Mouse (Mus musculus) left cerebral cortex, postnatal 10 days (tissue): ENCODE data around the gene Lhfp. TPM values are rescaled to one million over a fixed set of nuclear protein-coding genes. Genes with fewer than 3 reads are reported as not detected.

Experiments used
- DNase-seq, 2 experiments: peaks; one replicate each; pipeline ENCODE4 v3.0.0; 2021 to 2022; ENCODE audit warnings: low spot score in 2 of 2, mixed read lengths in 1 of 2; ENCODE audit errors: extremely low spot score in 1 of 2
- intact Hi-C: fragments of 180-260 bp; cut with DNase I; formaldehyde crosslinking; loops from one replicate; pipeline ENCODE4 v1.15.1; 2025
- total RNA-seq, 2 experiments: library from RNA; stranded (reverse); gene quantifications; 2 replicates each; pipeline ENCODE4 v1.2.3; 2021

The Lhfp gene
- 10 to 100 TPM; 39.1 to 43.8 TPM for total RNA-seq

DNA sequence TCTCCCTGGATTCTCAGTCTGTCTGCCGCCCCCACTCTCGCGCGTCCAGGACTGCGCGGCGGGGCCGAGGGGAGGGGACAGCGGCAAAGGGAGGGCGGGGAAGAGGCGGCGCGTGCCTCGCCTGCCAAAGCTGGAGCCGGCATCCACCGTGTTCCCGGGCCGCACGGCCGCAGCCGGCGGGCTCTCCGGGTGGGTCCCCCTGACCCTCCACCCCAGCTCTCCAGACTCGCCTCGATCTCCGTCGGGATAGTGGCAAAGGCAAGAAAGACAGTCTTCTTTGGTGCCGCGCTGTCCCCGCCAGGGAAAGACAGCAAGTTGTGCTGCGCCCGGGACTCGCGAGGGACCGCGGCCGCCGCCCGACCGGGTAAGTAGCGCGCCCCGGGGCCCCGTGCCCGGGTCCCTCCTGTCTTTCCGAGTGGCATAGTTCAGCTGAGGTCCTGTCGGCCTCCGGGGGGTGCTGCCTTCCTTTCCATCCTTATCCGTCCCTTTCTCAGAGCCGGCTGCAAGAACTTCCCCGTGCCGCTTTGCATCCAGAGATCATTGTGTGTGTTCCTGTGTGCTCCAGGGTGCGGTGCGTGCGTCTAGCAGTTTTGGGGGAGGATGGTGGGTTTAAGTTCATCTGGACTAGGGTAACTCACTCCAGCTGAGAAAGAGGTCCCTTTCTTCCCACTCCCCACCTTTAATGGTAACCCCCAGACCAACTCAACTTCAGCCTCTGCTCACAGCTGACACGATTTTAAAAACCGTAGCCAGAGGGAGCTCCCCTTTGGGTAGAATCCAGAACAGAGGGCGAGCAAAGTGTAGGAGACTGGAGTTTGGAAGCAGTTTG lies at the start of gene Lhfp:
Lhfp (plus strand) TSS at position 118 of the 829 bp plus-strand sequence.
- intact Hi-C loops: loop anchor here (5.0 to 10.0 kb wide), 2 partner anchors 203 to 286 kb away; no protein-coding TSS in a partner anchor

DNA sequence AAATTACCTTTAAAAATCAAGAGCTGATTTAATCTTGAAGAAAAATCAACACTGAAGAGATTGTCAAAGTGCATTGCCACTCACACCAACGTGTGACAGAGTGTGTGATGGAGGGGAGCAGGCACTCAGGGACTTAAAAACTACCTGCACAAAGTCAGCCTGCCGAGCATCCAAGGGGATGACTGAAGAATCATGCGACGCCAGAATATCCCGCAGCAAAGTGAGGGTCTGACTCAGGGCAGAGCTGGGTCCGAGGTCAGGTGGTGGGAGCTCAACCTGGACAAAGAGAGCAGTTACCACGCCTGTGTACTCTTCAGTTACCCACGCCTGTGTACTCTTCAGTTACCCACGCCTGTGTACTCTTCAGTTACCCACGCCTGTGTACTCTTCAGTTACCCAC lies 48.0 kb upstream of the Lhfp start:
- intact Hi-C loops: no loop called here
- DNase-seq: no peak

More for the DNA sequence above, at the start of gene Lhfp:
- DNase-seq: peak; percentile 34 to 85

DNA sequence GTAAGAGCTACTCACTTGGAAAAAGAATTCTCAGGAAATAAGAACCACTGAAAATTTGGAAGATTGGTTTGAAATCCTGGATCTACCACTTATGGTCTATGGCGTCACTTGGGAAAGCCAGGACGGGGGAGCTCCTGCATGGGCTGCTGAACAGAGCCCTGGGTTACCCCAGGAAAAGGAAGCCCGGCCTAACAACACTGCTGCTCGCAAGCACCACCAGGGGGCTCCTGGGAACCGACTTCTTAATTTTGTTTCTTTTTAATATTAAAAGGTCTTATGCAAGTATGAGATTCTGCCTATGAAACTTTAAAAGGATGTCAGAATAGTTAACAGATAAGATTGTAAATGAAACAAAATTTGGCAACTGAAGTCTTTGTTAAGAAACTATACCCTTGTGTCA lies 46.7 kb upstream of the Lhfp start:
- intact Hi-C loops: no loop called here
- DNase-seq: no peak

- intact Hi-C loops: no loop called here
- no peak for DNase-seq
Measured at GRCm38 (mm10) chr3:52996635-52997034, 44.7 kb upstream of the Lhfp start.

DNA sequence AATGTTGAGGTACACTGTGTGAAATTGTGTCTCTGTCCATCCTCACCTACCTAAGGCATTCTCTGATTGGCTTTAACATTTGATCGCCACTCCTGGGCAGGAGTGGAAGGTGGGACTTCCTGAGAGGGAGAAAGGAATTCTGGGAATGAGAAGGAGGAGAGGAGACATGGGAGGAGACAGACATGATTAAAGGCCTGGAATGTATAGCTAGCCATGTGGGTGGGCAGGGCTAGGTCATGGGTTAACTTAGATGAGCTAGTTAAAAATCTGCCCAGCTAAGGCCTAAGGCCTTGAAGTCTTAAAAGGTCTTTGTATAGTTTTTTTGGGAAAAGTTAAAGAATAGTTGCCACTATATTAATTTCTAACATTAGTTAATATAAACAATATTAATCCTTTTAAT lies 43.9 kb upstream of the Lhfp start:
- intact Hi-C loops: no loop called here
- no peak for DNase-seq

DNA sequence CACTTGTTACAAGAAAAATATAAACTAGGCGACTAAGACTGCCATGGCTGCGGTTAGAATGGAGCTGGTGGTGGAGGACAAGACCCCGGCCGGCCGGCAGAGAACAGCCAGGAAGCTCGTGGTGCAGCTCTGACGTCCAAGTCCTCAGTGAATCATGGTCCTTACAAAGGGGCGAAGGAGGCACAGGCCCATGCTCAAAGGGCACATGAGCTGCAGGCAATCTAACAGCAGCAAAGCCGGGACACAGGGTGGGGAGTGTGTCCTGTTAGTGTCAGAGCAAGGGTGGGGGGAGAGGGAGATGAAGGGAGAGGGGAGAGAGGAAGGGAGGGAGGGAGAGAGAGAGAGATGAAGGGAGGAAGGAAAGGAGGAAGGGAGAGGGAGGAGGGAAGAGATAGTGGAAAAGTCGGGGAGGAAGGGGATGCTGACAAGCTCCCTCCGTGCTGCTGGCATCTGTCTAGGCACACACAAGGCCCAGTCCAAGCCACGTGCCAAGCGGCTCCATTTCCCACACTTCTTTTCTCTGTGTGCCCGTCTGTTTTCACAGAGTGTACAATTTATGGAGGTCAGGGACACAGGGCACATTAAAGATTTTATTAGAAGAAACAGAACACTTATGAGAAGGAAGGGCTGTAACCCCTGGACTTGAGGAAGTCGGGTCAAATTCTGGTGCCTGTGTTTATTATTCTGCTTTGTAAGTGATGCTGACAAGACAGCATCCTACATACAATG lies 42.1 kb upstream of the Lhfp start:
- intact Hi-C loops: no loop called here

GRCm38 (mm10) chr3:52999996-53000395 lies 41.3 kb upstream of the Lhfp start:
- intact Hi-C loops: loop anchor here (5.0 kb wide), 1 partner anchor 743 kb away; no protein-coding TSS in a partner anchor
- DNase-seq: no peak

More for the DNA sequence above, 42.1 kb upstream of the Lhfp start:
- DNase-seq: no peak

DNA sequence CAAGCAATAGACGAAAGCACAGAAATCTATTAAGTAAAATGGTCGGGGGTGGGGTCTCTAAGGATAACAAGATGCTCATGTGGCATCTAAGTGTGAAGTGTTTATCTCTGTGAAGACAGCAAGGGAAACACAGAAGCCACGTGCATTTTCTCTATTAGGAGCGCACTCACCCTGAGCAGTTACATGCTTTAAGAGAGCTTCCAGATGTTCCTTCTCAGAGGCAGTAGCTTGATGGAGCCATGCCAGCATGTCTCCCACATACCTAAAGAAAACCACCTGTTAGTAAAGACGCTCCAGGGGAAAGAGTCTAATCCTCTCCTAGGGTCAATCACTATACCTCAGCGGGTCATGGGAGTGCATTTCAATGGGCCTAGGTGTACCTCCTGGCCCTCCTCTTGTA lies 39.3 kb upstream of the Lhfp start:
- intact Hi-C loops: loop anchor here (5.0 kb wide), 1 partner anchor 745 kb away; no protein-coding TSS in a partner anchor
- DNase-seq: no peak

DNA sequence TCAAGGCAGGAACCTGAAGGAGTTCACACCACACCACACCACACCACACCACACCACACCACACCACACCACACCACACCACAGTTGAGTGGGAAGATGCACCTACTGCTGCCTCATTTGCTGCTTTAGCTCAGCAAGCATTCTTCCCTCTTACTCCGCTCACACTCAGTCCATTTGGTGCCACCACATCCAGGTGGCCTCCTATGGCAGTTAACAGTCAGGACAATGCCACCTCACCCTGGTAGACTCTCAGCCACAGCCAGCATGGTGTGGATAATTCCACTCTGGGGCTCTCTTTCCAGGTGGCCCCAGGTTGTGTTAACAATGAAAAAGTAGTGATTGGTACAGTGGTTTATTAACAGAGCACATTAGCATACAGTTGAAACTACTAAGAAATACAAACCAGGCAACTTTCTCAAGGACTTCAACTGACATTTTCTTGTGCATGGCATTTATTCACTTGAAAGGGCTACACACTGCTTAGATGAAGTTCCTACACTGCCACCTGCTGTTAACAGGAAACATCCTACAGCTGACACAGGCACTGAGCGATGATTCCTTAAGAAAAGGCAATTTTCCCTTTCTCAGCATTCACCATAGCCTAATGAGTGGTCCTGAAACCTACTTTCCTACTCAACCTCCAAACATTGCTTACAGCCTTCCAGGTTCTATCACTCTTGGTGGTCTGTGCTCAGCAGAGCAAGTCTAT lies 36.8 kb upstream of the Lhfp start:
- DNase-seq: peak in 1 of 2 experiments; percentile 38
- intact Hi-C loops: loop anchor here (5.0 kb wide), 1 partner anchor 747 kb away; no protein-coding TSS in a partner anchor

DNA sequence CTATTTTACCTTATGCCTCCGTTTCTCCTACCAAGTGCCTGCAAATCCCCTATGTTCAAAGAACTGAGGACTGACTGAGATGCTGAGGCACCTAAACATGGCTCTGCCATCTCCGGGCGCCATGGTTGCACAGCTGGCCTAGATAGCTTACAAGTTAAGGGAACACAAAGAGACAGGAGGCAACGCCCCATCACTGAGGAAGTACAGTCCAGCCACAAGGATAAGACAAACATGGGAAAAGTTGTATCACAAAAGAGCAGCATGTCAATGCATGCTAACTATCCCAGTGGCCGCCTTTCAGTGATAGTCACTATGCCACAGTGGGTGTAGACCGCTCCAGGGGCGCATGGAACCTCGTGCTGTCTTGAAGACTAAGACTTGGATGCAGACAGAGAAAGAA lies 33.9 kb upstream of the Lhfp start:
- DNase-seq: no peak
- intact Hi-C loops: no loop called here

DNA sequence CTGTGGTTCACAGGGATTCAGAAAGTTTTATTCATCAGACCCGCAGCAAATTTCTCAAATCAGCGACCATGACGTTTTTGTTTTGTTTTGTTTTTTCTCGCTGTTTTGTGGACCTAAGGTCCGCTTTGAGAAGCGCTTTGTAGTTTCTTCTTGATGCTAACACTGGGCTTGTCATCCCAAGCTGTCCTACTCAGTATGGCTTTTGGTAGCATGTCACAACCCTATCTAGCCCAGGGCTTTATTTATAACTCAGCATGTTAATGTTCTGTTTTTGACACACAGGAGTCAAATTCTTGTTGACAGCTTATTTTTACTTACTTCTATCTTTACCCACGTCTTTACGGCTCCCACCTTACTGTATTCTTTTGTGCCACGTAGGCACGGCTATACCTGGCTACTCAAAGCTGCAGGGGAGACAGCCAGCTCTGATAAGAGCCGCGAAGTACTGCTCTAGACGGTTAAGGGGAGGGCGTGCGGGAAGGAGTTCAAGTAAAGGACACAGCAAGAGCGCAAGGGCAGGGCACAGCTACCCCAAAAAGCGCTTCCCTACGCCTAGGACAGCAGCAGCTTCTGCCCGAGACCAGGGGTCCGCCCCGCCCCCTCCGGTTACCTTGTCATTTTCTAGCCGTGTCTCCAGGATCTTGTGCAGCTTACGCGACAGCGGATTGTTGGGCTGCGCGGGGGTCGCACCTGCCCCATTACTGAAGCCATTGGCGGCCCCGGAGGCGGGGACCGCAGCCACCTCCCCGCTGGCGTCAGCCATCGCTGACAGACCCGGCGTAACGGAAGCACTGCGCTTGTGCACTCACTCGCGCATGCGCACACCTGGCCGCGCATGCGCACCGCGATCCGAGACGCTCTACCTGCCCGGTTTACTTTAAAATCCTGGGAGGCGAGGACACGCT lies 24.6 kb upstream of the Lhfp start, which contains the start of gene Cog6:
Cog6 (minus strand) TSS at position 802 of the 905 bp plus-strand sequence.
- intact Hi-C loops: no loop called here
- peak; percentile 73 to 90 for DNase-seq

DNA sequence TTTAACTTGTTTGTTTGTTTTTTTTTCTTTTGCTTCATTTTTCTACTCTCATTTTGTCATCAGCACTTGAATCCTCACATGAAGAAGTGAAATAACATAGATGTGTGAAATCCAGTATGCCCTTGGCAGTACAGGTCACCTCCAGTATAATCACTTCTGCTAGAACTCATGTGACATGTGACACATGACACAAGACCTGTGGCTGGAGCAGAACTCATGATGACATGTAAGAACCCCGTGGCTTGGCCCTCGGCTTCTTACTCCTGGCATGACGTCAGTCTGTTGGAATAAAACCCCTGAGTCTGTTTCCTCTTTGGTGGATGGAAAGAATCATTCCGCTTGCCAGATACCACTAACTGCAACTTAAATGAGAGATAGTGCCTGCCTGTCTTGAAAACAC lies 14.0 kb upstream of the Lhfp start:
- intact Hi-C loops: no loop called here
- no peak for DNase-seq

GRCm38 (mm10) chr3:53029046-53029445 lies 12.3 kb upstream of the Lhfp start:
- DNase-seq: peak; percentile 52 to 77
- intact Hi-C loops: no loop called here

- DNase-seq: no peak
- intact Hi-C loops: no loop called here
Measured at GRCm38 (mm10) chr3:53031586-53031985, 9.7 kb upstream of the Lhfp start.

GRCm38 (mm10) chr3:53032432-53032831 lies 8.9 kb upstream of the Lhfp start:
- no peak for DNase-seq
- intact Hi-C loops: no loop called here

GRCm38 (mm10) chr3:53033448-53033847 lies 7.9 kb upstream of the Lhfp start:
- no peak for DNase-seq
- intact Hi-C loops: no loop called here

- intact Hi-C loops: no loop called here
- no peak for DNase-seq
Measured at GRCm38 (mm10) chr3:53036076-53036475, 5.3 kb upstream of the Lhfp start.

GRCm38 (mm10) chr3:53036941-53037340 lies 4.4 kb upstream of the Lhfp start:
- no peak for DNase-seq
- intact Hi-C loops: no loop called here
